32 mouse cellular contexts compared by ENCODE assay signal in the genomic region with DNA sequence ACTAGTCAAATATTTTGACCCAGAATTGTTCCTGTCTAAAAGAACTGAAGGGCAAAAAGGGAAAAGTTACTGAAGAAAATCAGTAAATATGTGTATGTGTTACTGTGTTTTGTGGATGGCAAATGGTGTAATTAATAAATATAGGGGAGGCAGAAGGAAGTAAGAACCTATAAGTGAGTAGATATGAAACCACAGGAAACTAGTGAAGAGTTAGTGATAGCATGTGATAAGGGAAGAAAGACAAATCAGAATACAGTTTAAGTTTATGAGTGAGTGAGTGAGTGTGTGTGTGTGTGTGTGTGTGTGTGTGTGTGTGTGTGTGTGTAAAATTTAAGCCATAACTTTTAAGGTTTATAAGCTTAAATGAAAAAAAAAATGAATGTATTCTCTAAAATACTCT. TPM values are rescaled to one million over a fixed set of nuclear protein-coding genes. Genes with fewer than 3 reads are reported as not detected.
"Had no signal": no experiment of that assay in that cellular context is flagged by ENCODE, and none has a peak within 500 bp of the region (broad histone marks: within the 10 kb centered on the region; RNA-seq: fewer than 3 reads in every experiment).

No protein-coding gene starts in this region.

- H3K9me3 ChIP-seq: embryonic facial prominence, embryonic 10.5 days; embryonic facial prominence, embryonic 12.5 days; embryonic facial prominence, embryonic 13.5 days; embryonic facial prominence, embryonic 15.5 days; forebrain, embryonic 10.5 days; forebrain, embryonic 12.5 days; forebrain, embryonic 13.5 days; forebrain, embryonic 15.5 days had no signal

- H3K4me3 ChIP-seq: embryonic facial prominence, embryonic 10.5 days; embryonic facial prominence, embryonic 12.5 days; embryonic facial prominence, embryonic 13.5 days; embryonic facial prominence, embryonic 15.5 days; erythroblast, embryonic 14.5 days; forebrain, embryonic 10.5 days; forebrain, embryonic 12.5 days; forebrain, embryonic 13.5 days; forebrain, embryonic 15.5 days; gastrocnemius, adult 2 months; heart, adult 2 months had no signal

- H3K9ac ChIP-seq: embryonic facial prominence, embryonic 12.5 days; embryonic facial prominence, embryonic 13.5 days; embryonic facial prominence, embryonic 15.5 days; forebrain, embryonic 12.5 days; forebrain, embryonic 13.5 days; forebrain, embryonic 15.5 days; forebrain, postnatal 0 days had no signal

- H3K27me3 ChIP-seq: embryonic facial prominence, embryonic 12.5 days; embryonic facial prominence, embryonic 13.5 days; embryonic facial prominence, embryonic 15.5 days; forebrain, embryonic 12.5 days; forebrain, embryonic 13.5 days; forebrain, embryonic 15.5 days had no signal

- H3K4me1 ChIP-seq: embryonic facial prominence, embryonic 10.5 days; embryonic facial prominence, embryonic 12.5 days; embryonic facial prominence, embryonic 13.5 days; embryonic facial prominence, embryonic 15.5 days; forebrain, embryonic 10.5 days; forebrain, embryonic 12.5 days; forebrain, embryonic 13.5 days; forebrain, embryonic 15.5 days had no signal

- H3K27ac ChIP-seq: embryonic facial prominence, embryonic 10.5 days; embryonic facial prominence, embryonic 12.5 days; embryonic facial prominence, embryonic 13.5 days; embryonic facial prominence, embryonic 15.5 days; forebrain, embryonic 10.5 days; forebrain, embryonic 12.5 days; forebrain, embryonic 13.5 days; forebrain, embryonic 15.5 days; gastrocnemius, adult 2 months; heart, adult 2 months had no signal

- DNase-seq: cerebellum, adult 9-10 months; cerebellum, adult 9-11 months; cerebellum, postnatal 10 days; cerebellum, postnatal 14 days; cerebellum, postnatal 25 days; cerebellum, postnatal 36 days; embryo, embryonic 11 days; forebrain, postnatal 0 days; gastrocnemius, adult 2 months; gastrocnemius, postnatal 10 days; gastrocnemius, postnatal 14 days; gastrocnemius, postnatal 25 days; gastrocnemius, postnatal 36 days; heart, adult 11 months; heart, adult 18-20 months; heart, adult 2 months had no signal

- ATAC-seq: forebrain, embryonic 13.5 days; forebrain, embryonic 14.5 days; forebrain, embryonic 15.5 days; forebrain, embryonic 16.5 days; forebrain, postnatal 0 days had no signal

- H3K4me2 ChIP-seq: embryonic facial prominence, embryonic 12.5 days; embryonic facial prominence, embryonic 13.5 days; embryonic facial prominence, embryonic 15.5 days; forebrain, embryonic 12.5 days; forebrain, embryonic 13.5 days; forebrain, embryonic 15.5 days had no signal

- H3K36me3 ChIP-seq: embryonic facial prominence, embryonic 10.5 days; embryonic facial prominence, embryonic 12.5 days; embryonic facial prominence, embryonic 13.5 days; embryonic facial prominence, embryonic 15.5 days; forebrain, embryonic 10.5 days; forebrain, embryonic 12.5 days; forebrain, embryonic 15.5 days had no signal

RNA-seq across cellular contexts. Expression of a gene that starts 45.9 kb away (rescaled TPM):
- total RNA-seq: common myeloid progenitor, adult 5-6 weeks; gastrocnemius, adult 18-20 months; gastrocnemius, adult 8-10 months; gastrocnemius, postnatal 14 days; gastrocnemius, postnatal 25 days; gastrocnemius, postnatal 36 days; gastrocnemius, postnatal 4 days; granulocyte monocyte progenitor cell, adult 5-6 weeks had no signal
- polyA plus RNA-seq: erythroblast, embryonic 14.5 days had no signal
